Mouse (Mus musculus) kidney, adult 2 months (tissue): ENCODE data around the gene Alg3. TPM values are rescaled to one million over a fixed set of nuclear protein-coding genes. Genes with fewer than 3 reads are reported as not detected.

ENCODE experiments used
- DNase-seq: peaks from one replicate; pipeline ENCODE4 v3.0.0; 2021
- H3K27ac ChIP-seq: fragments of 200-500 bp; 2 replicates; pipeline ENCODE4 v1.5.1; 2012; ENCODE audit warnings: low read depth, low read length, control low read depth, inconsistent platforms; ENCODE audit not compliant: insufficient read depth
- H3K27me3 ChIP-seq: fragments of 200-500 bp; replicated peaks from 2 replicates; pipeline ENCODE4 v1.6.1; 2012; ENCODE audit warnings: mild to moderate bottlenecking, moderate library complexity, low read length, inconsistent platforms; ENCODE audit not compliant: control insufficient read depth, insufficient read depth
- H3K36me3 ChIP-seq: fragments of 200-500 bp; 2 replicates; pipeline ENCODE4 v1.6.1; 2012; ENCODE audit warnings: mild to moderate bottlenecking, moderate library complexity, low read length, inconsistent platforms; ENCODE audit not compliant: control insufficient read depth, insufficient read depth
- H3K4me1 ChIP-seq: fragments of 200-500 bp; 2 replicates; pipeline ENCODE4 v1.6.1; 2011; ENCODE audit warnings: low read length; ENCODE audit not compliant: control insufficient read depth, insufficient read depth
- H3K4me3 ChIP-seq: fragments of 200-500 bp; 2 replicates; pipeline ENCODE4 v1.5.1; 2011; ENCODE audit warnings: mild to moderate bottlenecking, low read depth, low read length, control low read depth; ENCODE audit not compliant: insufficient read depth
- CTCF ChIP-seq: fragments of 200-500 bp; conservative IDR thresholded peaks from 2 replicates; pipeline ENCODE4 v1.5.1; 2011; ENCODE audit warnings: low read depth, mild to moderate bottlenecking, control low read depth, low read length, moderate library complexity, mixed read lengths; ENCODE audit not compliant: insufficient read depth, insufficient read length
- POLR2A ChIP-seq: fragments of 200-500 bp; IDR thresholded peaks from one replicate; pipeline ENCODE4 v1.6.1; 2011; ENCODE audit warnings: low read depth, low read length, control low read depth
- WGBS: fragments of 180-500 bp; shearing (Covaris S2); methylation state at CpG from one replicate; pipeline ENCODE4 v1.1.7; 2018; 5-methylcytosine and 5-hydroxymethylcytosine counted together
- polyA plus RNA-seq: library from polyadenylated mRNA; depleted of rRNA; stranded (reverse); fragments of >200 nt; gene quantifications from 2 replicates; pipeline ENCODE4 v1.2.3, GENCODE M21; 2012

The Alg3 gene
- polyA plus RNA-seq, 1 experiment, result 23.2 TPM

DNA sequence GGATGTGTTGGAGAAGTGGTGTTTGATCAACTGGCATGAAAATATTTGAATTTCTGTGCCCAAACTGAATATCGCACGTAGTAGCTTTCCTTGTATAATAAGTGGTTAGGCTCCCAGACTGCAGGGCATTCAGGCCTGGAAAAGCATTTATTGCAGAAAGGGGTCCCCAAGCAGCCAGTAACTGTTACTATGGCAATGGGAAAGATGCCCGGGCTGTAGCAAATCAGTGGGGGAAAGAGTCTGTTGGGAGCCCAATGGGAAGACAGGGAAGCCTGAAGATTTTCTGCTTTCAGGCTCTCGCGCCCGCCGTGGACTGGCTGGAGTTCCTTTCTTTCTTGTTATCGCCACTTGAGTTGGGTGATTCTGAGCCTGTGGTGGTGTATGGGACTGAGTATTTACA lies 26.8 kb upstream of the Alg3 start:
- TF ChIP-seq CTCF (no peak), POLR2A (no peak)
- no peak overlapping the region for H3K4me3 ChIP-seq
- no peak for DNase-seq
- H3K27me3 ChIP-seq, result no peaks in the 10 kb centered on the region
- H3K27ac ChIP-seq, result no peak overlapping the region
- 85% methylated on average over 8 of the region's 8 CpGs for WGBS
- no peaks in the 10 kb centered on the region for H3K4me1 ChIP-seq
- no peaks in the 10 kb centered on the region for H3K36me3 ChIP-seq

GRCm38 (mm10) chr16:20637410-20637809 lies 25.9 kb upstream of the Alg3 start:
- no peak for TF ChIP-seq POLR2A
- no peak for TF ChIP-seq CTCF
- no peak for DNase-seq
- H3K36me3 ChIP-seq, result no peaks in the 10 kb centered on the region
- no peaks in the 10 kb centered on the region for H3K27me3 ChIP-seq
- no peak overlapping the region for H3K4me3 ChIP-seq
- WGBS, result 73% methylated on average over 8 of the region's 8 CpGs
- H3K27ac ChIP-seq, result no peak overlapping the region
- H3K4me1 ChIP-seq, result no peaks in the 10 kb centered on the region

DNA sequence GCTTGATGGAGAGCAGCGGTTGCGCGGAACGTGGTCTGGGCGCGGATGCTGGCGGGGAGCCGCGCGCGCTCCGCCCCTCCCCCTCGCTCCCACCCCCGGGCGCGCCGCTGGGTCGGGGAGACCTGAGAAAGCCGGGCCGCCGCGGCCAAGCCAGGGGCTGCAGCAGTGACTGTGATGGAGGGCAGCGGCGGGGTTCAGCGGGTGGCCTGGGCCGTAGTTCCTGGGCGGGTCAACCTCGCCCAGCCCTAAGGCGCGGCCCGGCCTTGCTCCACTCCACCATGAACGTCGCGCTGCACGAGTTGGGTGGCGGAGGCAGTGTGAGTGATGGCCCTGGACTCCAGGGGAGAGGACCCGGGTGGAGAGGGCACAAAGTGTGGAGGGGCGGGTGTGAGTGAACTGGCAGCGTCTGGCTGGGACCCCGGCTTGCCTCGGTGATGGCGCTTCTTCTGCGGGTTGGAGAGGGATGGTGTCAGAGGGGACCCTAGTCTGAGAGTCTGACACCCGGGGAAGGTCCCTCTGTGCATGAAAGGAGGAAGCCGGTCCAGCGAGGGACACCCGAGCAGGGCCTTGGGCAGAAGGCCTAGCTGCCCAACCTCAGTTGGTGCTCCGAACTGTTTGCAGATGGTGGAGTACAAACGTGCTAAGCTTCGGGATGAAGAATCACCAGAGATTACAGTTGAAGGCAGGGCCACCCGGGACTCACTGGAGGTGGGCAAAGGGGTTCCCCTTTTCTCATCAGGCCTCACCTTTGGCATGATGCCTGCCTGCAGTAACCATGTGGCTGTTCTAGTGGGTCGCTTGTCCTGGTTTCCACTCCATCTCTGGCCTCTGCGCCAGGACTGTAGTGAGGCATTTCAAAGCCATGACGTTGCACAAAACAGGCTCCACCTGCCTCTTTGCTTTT lies 18.4 kb upstream of the Alg3 start, which contains the start of gene Ece2:
Ece2 (plus strand) TSS at position 98 of the 904 bp plus-strand sequence.
- H3K4me3 ChIP-seq, result no peak within 1 kb of the TSS
- no peaks in the 10 kb centered on the region for H3K36me3 ChIP-seq
- H3K27me3 ChIP-seq, result 0 out of 2 replicates have a peak, but pooled peaks cover 2% of the 10 kb centered on the region
- TF ChIP-seq CTCF (no peak), POLR2A (no peak)
- no peak for DNase-seq
- 11% methylated on average over 53 of the region's 54 CpGs for WGBS
- no peaks in the 10 kb centered on the region for H3K4me1 ChIP-seq
- H3K27ac ChIP-seq, result no peak within 1 kb of the TSS

DNA sequence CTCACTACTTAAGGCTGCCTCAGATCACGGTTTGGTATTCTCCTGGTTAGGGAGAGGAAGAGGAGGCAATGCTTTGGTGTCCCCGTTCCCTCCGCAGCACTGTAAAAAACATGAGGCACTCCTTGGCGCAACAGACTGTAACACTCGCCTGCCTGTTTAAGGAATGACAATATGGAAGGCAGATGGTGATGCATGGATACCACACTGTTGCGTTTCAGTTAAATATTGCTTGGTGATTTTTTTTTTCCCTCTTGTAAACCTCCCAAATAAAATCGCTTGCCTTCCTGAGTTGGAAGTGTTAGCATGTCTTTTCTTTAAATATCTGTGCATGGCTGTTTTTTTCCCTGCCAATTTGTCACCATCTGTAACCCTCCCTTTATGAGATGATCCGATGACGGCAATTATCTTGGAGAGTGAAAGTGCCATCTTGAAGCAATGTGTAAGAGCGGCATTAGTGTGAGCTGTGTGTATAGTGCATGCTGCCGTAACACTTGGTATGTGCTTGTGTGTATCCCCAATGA lies 17.4 kb upstream of the Alg3 start:
- no peak for TF ChIP-seq CTCF
- TF ChIP-seq POLR2A, result no peak
- H3K27ac ChIP-seq, result no peak overlapping the region
- WGBS, result 60% methylated on average over 11 of the region's 11 CpGs
- H3K4me1 ChIP-seq, result no peaks in the 10 kb centered on the region
- H3K36me3 ChIP-seq, result no peaks in the 10 kb centered on the region
- 0 out of 2 replicates have a peak, but pooled peaks cover 2% of the 10 kb centered on the region for H3K27me3 ChIP-seq
- H3K4me3 ChIP-seq, result no peak overlapping the region
- DNase-seq, result no peak

DNA sequence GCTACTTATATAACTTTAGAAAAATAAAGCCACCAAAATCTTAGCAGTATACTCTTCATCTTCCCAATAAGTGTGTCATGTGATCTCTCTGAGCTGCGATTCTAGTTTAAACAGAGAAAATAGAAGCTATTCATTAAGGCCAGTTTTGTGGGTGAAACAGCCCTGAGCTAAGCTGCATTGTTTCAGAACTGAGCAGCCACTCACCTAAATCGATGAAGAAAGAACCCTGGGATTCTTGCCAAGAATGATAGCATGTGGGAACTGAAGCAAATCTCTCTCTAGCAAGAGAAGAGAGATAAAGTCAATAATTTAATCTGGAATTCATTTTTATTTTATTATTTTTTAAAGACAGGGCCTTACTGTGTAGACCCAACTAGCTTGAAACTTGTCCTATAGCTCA lies 11.7 kb upstream of the Alg3 start:
- no peaks in the 10 kb centered on the region for H3K36me3 ChIP-seq
- H3K4me3 ChIP-seq, result no peak overlapping the region
- no peak overlapping the region for H3K27ac ChIP-seq
- WGBS, result 55% methylated on average over 2 of the region's 2 CpGs
- DNase-seq, result no peak
- H3K27me3 ChIP-seq, result no peaks in the 10 kb centered on the region
- H3K4me1 ChIP-seq, result no peaks in the 10 kb centered on the region
- TF ChIP-seq CTCF, result no peak

- no peaks in the 10 kb centered on the region for H3K4me1 ChIP-seq
- no peaks in the 10 kb centered on the region for H3K27me3 ChIP-seq
- no peak overlapping the region for H3K27ac ChIP-seq
- TF ChIP-seq CTCF, result no peak
- TF ChIP-seq POLR2A, result no peak
- under 1% methylated on average over 36 of the region's 37 CpGs for whole genome bisulfite sequencing
- no peaks in the 10 kb centered on the region for H3K36me3 ChIP-seq
- peak overlapping the region; percentile 48 for H3K4me3 ChIP-seq
- DNase-seq, result peak; percentile 38
These were observed 10.6 kb upstream of the Alg3 start for GRCm38 (mm10) chr16:20621991-20622685.
